Mouse (Mus musculus): Measurements from ENCODE around the gene Helb.

DNA sequence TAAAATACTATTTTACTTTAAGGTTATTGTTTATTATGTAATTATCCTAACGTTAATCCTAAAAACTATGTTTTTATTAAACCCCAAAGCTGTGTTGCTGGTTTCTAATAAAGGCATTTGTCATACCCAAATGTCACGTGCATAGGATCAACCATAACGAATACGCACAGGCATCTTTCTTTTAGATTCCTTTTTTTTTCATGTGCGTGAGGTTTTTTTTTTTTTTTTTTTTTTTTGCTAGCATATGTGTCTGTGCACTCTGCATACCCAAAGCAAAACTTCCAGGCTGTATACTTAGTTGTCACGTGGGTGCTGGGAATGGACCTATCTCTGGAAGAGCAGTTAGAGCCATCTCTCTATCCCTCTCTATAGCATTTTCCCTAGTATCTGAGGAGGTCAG lies 1.2 kb upstream of the Helb start:
- TF ChIP-seq POLR2A (IDR thresholded peaks at IDR 0.05; ENCODE audit: control insufficient read depth, extremely low read depth, insufficient read depth, low read length, poor library complexity) (no peak), CTCF (IDR thresholded peaks at IDR 0.05; ENCODE audit: borderline replicate concordance, control insufficient read depth, extremely low read depth, insufficient read depth, low read length, poor library complexity) (no peak)
